Mouse (Mus musculus) neutrophil, adult 5-6 weeks (primary cell): ENCODE data around the gene Arsa. TPM values are rescaled to one million over a fixed set of nuclear protein-coding genes. Genes with fewer than 3 reads are reported as not detected.

Source experiments
- ATAC-seq: fragments of 151-379, 151-347 bp; 2 replicates; pipeline ENCODE4 v1.8.0; 2017; ENCODE audit warnings: mild to moderate bottlenecking, moderate TSS enrichment; ENCODE audit not compliant: insufficient number of reproducible peaks, poor library complexity, low FRiP score, severe bottlenecking; ENCODE audit errors: extremely low read depth
- total RNA-seq: library from RNA; stranded (forward); fragments of 200-1000 nt; gene quantifications from 2 replicates; pipeline ENCODE4 v1.2.3, GENCODE M21; 2017

Gene Arsa
- total RNA-seq, 1 experiment from 2014 or later, result 13.3 TPM

- ATAC-seq, result no peak
Measured at GRCm38 (mm10) chr15:89497391-89498048, 20.3 kb upstream of the Arsa start.

- no peak for ATAC-seq
Measured at GRCm38 (mm10) chr15:89496841-89497240, 19.6 kb upstream of the Arsa start.

- ATAC-seq, result no peak
Measured at GRCm38 (mm10) chr15:89496131-89496530, 18.9 kb upstream of the Arsa start.

- ATAC-seq, result no peak
Measured at GRCm38 (mm10) chr15:89494970-89495369, 17.7 kb upstream of the Arsa start.

- no peak for ATAC-seq
Measured at GRCm38 (mm10) chr15:89488611-89489117, 11.4 kb upstream of the Arsa start.

DNA sequence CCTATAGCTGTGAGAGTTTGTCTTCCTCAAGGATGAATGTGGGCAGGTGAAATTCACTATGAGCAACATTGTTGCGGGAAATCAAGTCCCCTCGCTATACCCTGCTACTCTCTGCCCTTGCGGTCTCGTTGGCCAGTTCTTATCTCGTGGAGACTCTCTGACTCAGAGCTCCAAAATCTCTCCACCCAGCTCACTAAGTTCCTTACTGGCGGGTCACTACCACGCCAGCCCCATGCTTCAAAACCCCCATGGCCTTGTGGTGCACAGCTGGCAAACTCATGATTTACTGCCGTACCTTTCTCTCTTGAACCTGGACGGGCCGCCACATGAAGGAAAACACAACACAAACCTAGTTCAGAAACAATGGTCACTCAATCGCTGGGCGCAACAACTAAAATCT is 11.0 kb upstream of the Arsa start:
- ATAC-seq, result no peak

DNA sequence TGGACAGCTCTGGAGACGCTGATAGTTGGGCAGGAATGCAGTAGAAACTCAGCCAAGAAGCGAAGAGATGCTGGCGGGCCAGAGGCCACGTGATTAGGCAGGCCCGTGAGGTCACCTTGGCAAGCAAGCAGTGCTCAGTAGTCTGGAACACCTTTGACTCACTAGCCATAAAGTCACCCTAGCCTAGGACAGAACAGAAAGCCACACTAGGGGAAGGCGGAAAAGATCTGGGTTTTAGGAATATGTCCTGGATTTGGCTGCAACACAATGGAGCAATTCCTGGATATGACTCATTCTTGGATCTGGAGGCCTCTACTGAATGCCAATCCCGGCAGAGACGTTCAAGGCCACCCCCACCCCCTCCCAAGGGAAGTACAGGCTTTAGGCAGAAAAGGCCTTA is 3.4 kb upstream of the Arsa start:
- ATAC-seq, result no peak

- no peak for ATAC-seq
Measured at GRCm38 (mm10) chr15:89478622-89479021, 1.4 kb upstream of the Arsa start.

- no peak for ATAC-seq
Measured at GRCm38 (mm10) chr15:89477806-89478205, 581 bp upstream of the Arsa start.

GRCm38 (mm10) chr15:89476475-89476815 is 780 bp downstream of the Arsa start:
- ATAC-seq, result no peak

GRCm38 (mm10) chr15:89475611-89476474 is 1.4 kb downstream of the Arsa start:
- ATAC-seq, result peak; percentile 93

DNA sequence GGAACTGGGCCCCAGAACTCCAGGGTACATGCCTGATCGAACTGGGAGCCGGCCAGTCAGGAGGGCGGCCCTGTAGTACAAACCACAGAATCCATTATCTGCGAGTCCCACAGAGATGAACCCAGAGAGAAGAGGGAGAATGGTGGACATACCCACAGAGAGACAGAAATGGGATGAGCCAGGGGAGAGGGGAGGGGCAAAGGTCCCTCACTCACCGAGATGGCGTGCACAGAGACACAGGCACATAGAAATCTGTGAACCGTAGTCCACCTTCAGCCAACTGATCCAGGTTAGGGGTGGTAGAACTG is 2.0 kb downstream of the Arsa start:
- ATAC-seq, result no peak

GRCm38 (mm10) chr15:89474596-89475292 is 2.5 kb downstream of the Arsa start:
- no peak for ATAC-seq

DNA sequence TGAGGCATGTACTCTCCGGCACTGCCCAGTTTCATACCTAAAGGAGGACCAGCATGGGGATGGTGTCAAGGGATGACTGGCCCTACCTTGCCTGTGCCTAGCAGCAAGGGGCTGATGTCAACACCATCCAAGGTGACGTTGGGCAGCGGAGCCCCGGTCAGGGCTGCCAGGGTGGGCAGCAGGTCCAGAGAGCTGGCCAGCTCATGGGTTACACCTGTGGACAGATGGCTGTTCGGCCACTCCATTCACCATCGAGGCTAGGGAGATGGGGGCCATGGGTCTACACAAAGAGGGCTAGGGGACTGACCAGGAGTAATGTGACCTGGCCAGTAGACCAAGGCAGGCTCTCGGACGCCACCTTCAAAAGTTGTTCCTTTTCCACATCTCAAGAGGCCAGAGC is 3.3 kb downstream of the Arsa start:
- ATAC-seq, result no peak

- ATAC-seq, result no peak
Measured at GRCm38 (mm10) chr15:89473370-89473769, 3.9 kb downstream of the Arsa start.

DNA sequence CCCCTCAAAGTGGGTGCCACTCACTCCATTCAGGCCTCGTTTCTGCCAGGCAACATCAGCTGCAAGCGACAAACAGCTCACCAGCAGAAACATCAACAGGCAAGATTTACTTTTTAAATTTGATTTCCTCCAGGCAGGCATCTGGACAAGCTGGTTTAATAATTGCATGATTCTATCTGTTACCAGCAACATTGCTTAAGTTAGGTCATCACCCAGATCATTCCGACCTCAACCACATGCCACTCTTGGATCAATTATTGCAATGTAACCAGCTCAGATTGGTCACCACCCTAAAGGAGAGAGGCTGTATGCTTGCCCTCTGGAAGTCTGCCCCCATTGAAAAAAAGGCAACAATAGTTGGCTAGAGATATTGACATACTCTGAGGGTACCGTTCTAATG is 5.7 kb downstream of the Arsa start:
- ATAC-seq, result no peak

GRCm38 (mm10) chr15:89468577-89468976 is 8.6 kb downstream of the Arsa start:
- no peak for ATAC-seq

- no peak for ATAC-seq
Measured at GRCm38 (mm10) chr15:89465052-89465451, 12.2 kb downstream of the Arsa start.

- no peak for ATAC-seq
Measured at GRCm38 (mm10) chr15:89463334-89464235, 13.6 kb downstream of the Arsa start.
